Mouse (Mus musculus) T-helper 2 cell (primary cell): ENCODE data around the gene Poc5.

Source experiments
- in situ Hi-C: fragments of 300-600 bp; cut with MboI, MseI; formaldehyde crosslinking; loops from one replicate; pipeline ENCODE4 v1.15.1; 2025; ENCODE audit warnings: high pct_unique_total_duplicates

Poc5 gene

DNA sequence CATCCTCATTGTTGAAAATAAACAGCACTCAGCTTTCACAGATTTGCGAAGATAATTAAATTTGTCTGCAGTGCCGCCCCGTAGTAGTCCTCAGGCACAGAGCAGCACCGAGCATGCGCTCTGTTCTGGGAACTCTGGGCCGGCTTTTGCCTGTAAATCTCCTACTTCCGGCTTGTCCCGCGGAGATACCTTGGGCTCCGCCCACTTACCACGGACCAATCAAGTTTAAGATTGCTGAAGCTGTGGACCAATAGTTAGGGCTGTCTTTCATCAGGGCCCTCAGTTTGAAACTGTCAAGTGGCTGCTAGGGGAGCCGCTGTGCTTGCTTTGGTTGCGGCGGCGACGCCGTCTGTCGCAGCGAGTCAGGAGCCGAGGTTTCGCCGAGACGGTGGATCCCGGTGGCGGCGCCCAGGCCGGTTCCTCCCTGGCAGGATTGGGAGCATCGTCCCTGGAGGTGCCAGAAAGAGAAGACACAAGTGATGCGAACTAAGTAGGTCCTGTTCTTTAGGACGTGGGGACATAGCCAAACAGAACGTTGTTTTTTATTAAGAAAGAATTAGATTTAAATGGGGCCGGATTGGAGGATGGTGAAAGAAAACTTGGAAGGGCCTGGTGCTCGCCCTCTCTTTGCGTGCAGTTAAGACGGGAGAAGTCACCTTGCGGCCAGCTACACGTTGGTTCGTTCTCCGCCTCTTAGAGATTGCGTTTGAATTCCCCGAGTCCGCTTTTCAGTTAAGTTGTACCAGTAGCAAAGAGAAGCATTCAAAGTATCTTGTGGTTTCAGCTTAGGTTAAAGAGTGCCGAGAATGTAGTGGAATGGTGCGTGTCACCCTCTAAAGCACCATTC, at the start of gene Poc5:
Gene Poc5, plus strand, starts transcription at position 253 of the 847 bp plus-strand sequence.
- in situ Hi-C loops: loop anchor here (5.0 kb wide), 1 partner anchor 361 kb away; no protein-coding TSS in a partner anchor

- in situ Hi-C loops: no loop called here
Measured at GRCm38 (mm10) chr13:96341461-96341860, 46.6 kb upstream of the Poc5 start.

DNA sequence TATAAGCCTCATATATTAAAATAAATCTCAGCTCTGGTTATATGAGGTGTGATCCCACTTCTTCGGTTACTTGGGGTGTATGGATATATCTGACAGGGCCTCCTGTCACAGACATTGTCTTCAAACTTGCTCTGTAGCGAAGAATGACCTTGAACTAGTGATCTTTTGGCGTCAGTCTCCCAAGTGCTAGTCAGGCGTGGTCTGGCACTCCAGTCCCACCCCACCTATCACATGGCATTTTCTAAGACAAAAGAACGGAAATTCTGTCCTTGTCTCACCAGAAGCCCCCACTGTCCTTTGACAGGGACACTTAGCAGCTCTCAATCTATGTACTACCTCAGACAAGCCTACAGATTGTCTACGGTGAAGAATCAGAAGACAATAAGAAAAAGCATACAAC, 43.3 kb upstream of the Poc5 start:
- in situ Hi-C loops: no loop called here

GRCm38 (mm10) chr13:96346581-96346980, 41.5 kb upstream of the Poc5 start:
- in situ Hi-C loops: no loop called here

DNA sequence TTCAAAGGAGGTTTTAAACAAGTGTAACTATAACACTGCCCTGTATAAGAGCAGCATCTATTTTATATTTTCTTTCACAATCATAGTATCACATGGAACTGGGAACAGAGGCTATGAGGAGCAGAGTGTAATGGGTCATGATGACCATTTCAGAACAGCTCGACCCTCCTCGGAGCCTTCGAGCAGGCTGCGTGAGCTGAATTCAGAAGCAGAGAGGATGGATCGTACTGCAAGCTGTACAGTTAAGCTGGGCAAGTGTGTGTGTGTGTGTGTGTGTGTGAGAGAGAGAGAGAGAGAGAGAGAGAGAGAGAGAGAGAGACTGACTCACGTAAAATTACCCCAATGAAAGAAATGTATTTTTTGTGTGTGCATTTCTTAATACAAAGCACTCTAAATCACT, 37.9 kb upstream of the Poc5 start:
- in situ Hi-C loops: no loop called here

GRCm38 (mm10) chr13:96351264-96351663, 36.8 kb upstream of the Poc5 start:
- in situ Hi-C loops: no loop called here

DNA sequence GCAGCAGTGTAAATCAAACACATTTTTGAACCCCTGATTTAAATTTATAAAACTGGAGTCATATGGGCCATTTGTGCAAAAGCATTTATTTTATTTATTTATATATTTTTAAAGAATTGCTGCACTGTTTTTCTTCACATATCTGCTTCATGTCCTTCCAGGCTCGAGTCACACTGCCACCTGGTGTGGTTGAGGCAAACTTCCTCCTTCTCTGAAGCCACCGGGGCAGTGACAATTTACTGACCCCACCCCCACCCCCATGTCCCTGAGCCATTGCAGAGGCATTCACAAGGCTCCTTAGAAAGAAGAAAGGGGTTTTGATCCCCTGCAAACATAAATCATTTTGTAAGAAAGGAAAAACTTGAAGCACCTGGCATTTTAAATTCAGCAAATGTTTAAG, 12.6 kb upstream of the Poc5 start:
- in situ Hi-C loops: no loop called here

DNA sequence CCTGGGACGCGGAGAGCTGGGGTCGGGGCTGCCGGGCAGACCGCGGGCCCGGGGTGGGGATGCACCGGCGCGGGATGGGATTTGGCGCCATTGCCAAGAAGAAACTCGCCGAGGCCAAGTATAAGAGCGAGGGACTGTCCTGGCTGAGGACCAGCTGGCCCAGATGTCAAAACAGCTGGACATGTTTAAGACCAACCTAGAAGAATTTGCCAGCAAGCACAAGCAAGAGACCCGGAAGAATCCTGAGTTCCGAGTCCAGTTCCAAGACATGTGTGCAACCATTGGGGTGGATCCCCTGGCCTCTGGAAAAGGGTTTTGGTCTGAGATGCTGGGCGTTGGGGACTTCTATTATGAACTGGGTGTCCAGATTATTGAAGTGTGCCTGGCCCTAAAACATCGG, 11.2 kb upstream of the Poc5 start:
- in situ Hi-C loops: no loop called here

DNA sequence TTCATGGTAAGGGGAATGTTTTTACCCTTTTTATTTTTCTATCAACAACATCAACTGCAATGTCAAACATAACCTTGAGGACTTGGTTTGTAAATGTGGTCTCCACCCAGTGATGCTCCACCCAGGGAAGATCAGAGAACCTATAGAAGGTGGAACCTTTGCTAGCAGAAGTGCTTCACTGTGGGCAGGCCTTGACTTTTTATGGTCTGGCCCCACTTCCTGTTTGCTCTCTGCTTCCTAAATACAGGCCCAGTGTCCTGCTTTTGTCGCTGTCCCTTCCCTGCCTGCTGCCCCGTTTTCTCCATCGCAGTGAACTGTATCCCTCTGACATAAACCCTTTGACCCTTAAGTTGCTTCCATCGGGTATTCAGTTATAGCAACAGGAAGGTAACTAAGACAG, 10.2 kb upstream of the Poc5 start:
- in situ Hi-C loops: no loop called here

- in situ Hi-C loops: loop anchor here (5.0 kb wide), 1 partner anchor 362 kb away; no protein-coding TSS in a partner anchor
Measured at GRCm38 (mm10) chr13:96389301-96389700, 1.2 kb downstream of the Poc5 start.

DNA sequence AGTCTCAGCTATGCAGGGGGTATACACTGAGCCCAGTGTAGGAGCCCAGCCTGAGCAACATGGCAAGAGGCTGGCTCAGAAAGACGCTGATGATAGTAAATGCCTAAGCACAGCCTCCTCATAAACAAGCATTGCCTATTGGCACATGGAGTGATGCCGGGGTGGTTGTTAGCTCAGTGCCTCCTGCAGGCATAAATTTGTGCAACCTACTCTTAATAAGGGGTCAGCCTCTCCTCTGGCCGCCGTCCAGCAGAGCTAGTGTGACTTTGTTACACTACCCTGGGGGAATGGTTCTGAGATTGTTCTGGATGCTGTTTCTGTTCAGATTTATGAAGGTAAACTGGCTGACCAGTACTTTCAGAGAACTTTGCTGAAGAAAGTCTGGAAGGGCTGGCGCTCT, 13.2 kb downstream of the Poc5 start:
- in situ Hi-C loops: no loop called here

GRCm38 (mm10) chr13:96405518-96405917, 17.4 kb downstream of the Poc5 start:
- in situ Hi-C loops: no loop called here

DNA sequence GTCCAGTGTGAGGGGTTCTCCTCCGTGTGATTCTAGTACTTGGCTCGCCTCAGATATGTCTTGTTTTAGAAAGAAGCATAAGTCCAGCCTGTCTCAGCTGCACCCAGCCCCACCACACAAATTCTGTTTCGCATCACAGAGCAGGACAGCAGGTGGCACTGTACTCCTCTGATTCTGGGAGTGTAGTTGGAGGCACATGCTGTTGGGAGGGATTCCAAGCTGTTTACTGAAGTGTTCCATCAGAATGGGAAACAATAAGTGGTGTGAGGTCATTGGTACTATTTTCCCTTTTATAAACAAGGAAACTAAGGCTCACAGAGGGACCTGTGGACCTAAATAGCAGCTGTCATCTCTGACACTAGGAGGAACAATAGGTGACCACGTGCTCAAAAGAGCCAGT, 18.9 kb downstream of the Poc5 start:
- in situ Hi-C loops: no loop called here

DNA sequence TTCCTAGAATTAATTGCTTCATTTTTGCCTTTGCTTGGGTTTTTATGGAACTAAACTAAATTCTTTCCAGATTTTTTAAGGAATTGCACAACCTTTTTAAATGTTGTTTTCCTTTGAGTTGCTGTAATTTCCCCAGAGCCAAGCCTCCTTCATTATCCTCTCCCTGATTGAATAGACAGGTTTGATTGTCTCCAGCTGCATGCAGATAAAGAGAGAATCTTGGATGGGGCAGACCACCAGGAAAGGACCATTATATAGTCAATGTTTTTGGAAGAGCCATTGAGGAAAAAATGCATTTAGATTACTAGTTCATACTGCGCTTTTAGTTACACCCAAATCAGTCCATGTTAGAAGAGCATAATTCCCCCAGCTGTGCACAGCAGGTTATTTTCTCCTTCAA, 20.7 kb downstream of the Poc5 start:
- in situ Hi-C loops: no loop called here

DNA sequence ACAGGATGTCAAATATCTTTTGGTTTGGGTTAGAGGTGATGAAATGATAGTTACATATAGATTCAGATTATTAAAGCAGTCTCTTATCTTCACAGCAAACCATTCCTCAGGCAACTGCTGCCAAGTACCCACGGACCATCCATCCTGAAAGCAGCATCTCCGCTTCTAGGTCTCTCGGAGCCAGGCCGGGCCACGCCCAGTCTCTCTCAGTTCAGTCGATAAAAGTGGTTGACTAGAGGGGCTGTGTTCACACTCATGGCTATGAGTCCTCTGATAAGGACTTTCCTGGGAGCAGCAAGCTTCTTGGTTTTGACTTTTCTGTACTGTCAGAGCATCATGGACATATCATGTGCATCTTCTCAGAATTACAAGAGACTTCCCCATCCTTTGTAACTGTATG, 26.3 kb downstream of the Poc5 start:
- in situ Hi-C loops: no loop called here

DNA sequence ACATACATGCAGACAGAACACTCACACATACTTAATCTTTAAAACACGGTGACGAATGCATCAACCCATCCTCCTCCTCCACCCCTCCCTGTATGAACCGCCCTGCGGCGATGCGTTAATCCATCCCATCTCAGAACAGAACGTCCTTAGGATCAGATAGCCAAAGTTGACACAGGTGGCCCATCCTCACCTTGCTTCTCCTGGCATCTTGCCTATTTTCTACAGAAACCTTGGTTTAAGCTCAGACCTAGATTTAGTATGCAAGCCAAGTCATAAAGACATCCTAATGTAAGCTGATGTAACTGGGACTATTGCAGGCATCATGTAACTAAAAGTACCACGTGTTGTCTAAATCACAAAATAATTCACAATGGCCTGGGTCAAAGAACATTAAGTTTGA, 28.3 kb downstream of the Poc5 start:
- in situ Hi-C loops: no loop called here

- in situ Hi-C loops: no loop called here
Measured at GRCm38 (mm10) chr13:96417261-96417813, 29.2 kb downstream of the Poc5 start.

DNA sequence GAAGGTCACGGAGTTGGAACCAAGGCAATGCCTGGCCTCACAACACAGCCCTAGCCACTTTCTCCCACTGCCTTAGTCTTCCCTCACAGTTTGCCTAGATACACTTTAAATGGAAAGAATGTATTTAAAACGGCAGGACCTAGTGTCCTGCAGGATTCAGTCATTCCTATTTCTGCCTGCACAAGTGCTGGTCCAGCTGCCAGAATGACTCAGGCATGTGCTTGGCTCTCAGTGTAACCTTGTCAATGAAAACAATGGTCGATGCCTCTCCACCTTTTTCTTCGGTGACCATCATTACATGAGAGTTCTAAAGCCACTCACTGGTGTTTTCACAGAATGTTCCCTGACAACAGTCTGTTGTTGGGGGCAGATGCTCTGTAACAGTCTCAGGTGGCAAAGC, 30.4 kb downstream of the Poc5 start:
- in situ Hi-C loops: no loop called here

- in situ Hi-C loops: no loop called here
Measured at GRCm38 (mm10) chr13:96421230-96421629, 33.1 kb downstream of the Poc5 start.

DNA sequence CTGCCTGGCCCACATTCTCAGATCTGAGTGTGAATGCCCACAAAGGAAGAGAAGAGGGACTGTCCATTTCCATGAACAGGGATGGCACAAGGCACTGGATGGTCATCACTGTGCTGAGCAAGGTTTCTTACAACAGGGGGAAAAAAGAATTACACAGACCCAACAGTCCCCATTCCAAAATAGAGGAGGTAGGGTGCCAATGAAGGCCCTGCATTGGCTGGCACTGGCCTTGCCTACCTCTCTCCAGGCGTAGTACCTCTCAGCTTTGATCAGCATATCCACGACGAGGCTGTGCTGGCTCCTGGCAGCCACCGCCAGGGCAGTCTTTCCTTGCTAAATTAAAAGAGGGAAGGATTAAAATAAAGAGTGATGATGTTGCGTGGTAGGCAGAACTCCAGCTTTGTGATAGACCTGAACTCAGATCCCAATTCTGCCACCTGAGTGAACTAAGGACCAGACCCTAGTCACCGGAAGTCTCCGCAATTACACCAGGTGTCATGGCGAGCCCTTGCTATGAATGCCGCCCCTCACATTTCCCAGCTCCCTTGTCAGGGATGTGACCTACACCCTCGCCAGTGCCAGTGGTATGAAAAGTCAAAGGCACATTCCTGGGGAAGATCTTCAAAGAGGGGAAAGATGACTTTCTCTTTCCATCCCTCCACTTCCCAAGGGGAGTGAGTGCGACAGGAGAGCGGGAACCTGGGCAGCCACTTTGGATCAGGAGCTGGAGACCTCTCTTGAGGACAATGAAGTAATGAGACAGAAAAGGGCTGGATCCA, 36.6 kb downstream of the Poc5 start:
- in situ Hi-C loops: no loop called here

DNA sequence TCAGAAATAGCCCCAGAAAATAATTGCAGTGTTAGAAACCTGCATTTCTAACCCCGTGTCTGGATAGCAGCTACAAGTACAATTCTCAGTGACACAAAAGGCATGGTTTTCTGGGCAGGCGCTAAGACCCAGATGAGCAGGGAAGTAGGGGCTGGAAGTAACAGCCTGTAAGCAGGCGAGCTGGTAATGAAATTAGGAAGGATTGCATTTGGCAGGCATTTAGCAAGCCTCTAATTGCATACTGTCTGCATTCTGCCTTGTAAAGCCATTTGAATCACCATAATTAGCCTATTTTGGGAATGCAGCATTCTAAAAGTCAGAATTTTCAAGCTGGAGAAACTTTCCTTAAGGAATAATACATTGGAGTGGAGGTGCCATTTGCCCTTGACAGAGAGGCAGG, 38.0 kb downstream of the Poc5 start:
- in situ Hi-C loops: no loop called here

DNA sequence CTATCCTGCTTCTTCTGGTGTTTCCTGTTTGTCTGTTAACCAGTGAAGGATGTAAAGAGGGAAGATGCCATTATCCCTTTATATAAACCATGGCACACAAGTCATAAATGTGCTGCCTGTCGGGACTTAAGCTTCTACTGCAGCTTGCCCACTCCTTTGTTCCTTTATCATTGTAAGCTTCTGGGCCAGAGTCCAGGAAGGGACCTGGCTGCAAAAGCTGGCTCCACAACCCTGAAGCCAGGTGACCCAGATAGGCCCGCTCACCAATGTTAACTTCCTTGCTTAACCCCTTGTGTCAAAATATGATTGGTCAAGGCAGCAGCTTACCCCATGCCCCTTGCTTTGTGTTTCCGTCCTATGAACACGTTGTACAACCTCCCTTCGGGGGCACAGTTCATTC, 40.4 kb downstream of the Poc5 start:
- in situ Hi-C loops: no loop called here
